Mouse (Mus musculus) erythroblast, embryonic 14.5 days (primary cell): ENCODE data around the gene Cetn3. TPM values are rescaled to one million over a fixed set of nuclear protein-coding genes. Genes with fewer than 3 reads are reported as not detected.

ENCODE experiments used
- H3K27me3 ChIP-seq: 2 replicates; pipeline ENCODE4 v1.6.1; 2012; ENCODE audit warnings: inconsistent platforms; ENCODE audit not compliant: control insufficient read depth
- H3K36me3 ChIP-seq: 2 replicates; pipeline ENCODE4 v1.6.1; 2012; ENCODE audit warnings: mild to moderate bottlenecking, inconsistent platforms; ENCODE audit not compliant: control insufficient read depth
- H3K4me1 ChIP-seq: 2 replicates; pipeline ENCODE4 v1.6.1; 2012; ENCODE audit warnings: inconsistent platforms; ENCODE audit not compliant: control insufficient read depth
- H3K4me3 ChIP-seq: replicated peaks from 2 replicates; pipeline ENCODE3; 2012; ENCODE audit warnings: moderate library complexity, mild to moderate bottlenecking, inconsistent platforms
- H3K9me3 ChIP-seq: 2 replicates; pipeline ENCODE4 v1.6.1; 2012; ENCODE audit warnings: low read length, inconsistent platforms, mixed read lengths; ENCODE audit not compliant: control insufficient read depth
- GATA1 ChIP-seq: IDR thresholded peaks from 2 replicates; pipeline ENCODE4 v1.6.1; 2012; ENCODE audit warnings: low read length, inconsistent platforms, mixed read lengths
- TAL1 ChIP-seq: IDR thresholded peaks from 3 replicates; pipeline ENCODE4 v1.6.1; 2012; ENCODE audit warnings: low read length, inconsistent platforms, mixed read lengths
- polyA plus RNA-seq: library from polyadenylated mRNA; stranded (reverse); fragments of >175 nt; gene quantifications from 2 replicates; pipeline ENCODE4 v1.2.3, GENCODE M21; 2012

Gene Cetn3
- polyA plus RNA-seq, 1 experiment: 1.0 TPM

- H3K9me3 ChIP-seq: no peaks in the 10 kb centered on the region
- no peaks in the 10 kb centered on the region for H3K27me3 ChIP-seq
- no peaks in the 10 kb centered on the region for H3K4me1 ChIP-seq
- no peaks in the 10 kb centered on the region for H3K36me3 ChIP-seq
- TF ChIP-seq TAL1 (no peak), GATA1 (no peak)
- no peak overlapping the region for H3K4me3 ChIP-seq
Observed at GRCm38 (mm10) chr13:81838948-81839347, 56.1 kb downstream of the Cetn3 start.

GRCm38 (mm10) chr13:81840246-81840645 lies 57.4 kb downstream of the Cetn3 start:
- H3K4me3 ChIP-seq: no peak overlapping the region
- no peaks in the 10 kb centered on the region for H3K9me3 ChIP-seq
- H3K27me3 ChIP-seq: no peaks in the 10 kb centered on the region
- TF ChIP-seq GATA1: no peak
- H3K4me1 ChIP-seq: no peaks in the 10 kb centered on the region
- H3K36me3 ChIP-seq: no peaks in the 10 kb centered on the region

GRCm38 (mm10) chr13:81840646-81841045 lies 57.8 kb downstream of the Cetn3 start:
- Histone ChIP-seq H3K9me3 (no peaks in the 10 kb centered on the region), H3K4me3 (no peak overlapping the region), H3K4me1 (no peaks in the 10 kb centered on the region), H3K36me3 (no peaks in the 10 kb centered on the region), H3K27me3 (no peaks in the 10 kb centered on the region)
- TF ChIP-seq TAL1 (no peak), GATA1 (no peak)

GRCm38 (mm10) chr13:81842278-81842677 lies 59.4 kb downstream of the Cetn3 start:
- no peaks in the 10 kb centered on the region for H3K4me1 ChIP-seq
- no peaks in the 10 kb centered on the region for H3K36me3 ChIP-seq
- TF ChIP-seq TAL1 (no peak), GATA1 (no peak)
- no peaks in the 10 kb centered on the region for H3K27me3 ChIP-seq
- no peak overlapping the region for H3K4me3 ChIP-seq
- no peaks in the 10 kb centered on the region for H3K9me3 ChIP-seq

Other genes starting within 250 kb of the Cetn3 start
- under 0.01 TPM in 1 of 2 replicates, not detected in the other for gene Adgrv1, start 149.9 kb upstream of the Cetn3 start, polyA plus RNA-seq
- gene Lysmd3, start 125.4 kb upstream of the Cetn3 start, polyA plus RNA-seq: 0.17 and 0.46 TPM in 2 replicates
- 0.05 and 0.09 TPM in 2 replicates for gene Polr3g, start 72.1 kb upstream of the Cetn3 start, polyA plus RNA-seq
- gene Mblac2, start 71.7 kb upstream of the Cetn3 start, polyA plus RNA-seq: 0.01 TPM in 1 of 2 replicates, not detected in the other